ENCODE assay signal across 31 mouse cellular contexts in the genomic region with DNA sequence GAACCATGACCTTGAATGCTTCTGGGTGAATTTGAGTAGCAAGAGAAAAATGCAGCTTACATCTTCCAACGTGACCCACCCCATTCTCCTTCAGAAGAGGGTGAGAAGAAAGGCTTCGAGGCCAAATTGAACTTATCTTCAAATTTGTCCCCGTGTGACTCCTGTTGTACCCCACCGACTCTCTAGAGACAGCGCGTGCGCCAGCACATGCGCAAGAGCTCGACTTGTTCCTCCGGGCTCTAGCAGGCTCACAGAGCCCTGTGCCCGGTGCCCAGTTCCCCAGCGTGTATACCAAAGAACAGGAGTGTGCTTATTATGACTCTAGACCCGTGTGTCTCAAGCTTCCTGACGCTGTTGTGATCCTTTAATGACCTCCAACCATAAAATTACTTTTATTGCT. TPM values are rescaled to one million over a fixed set of nuclear protein-coding genes. Genes with fewer than 3 reads are reported as not detected.
"Had no signal": no experiment of that assay in that cellular context is flagged by ENCODE, and none has a peak within 500 bp of the region (broad histone marks: within the 10 kb centered on the region; RNA-seq: fewer than 3 reads in every experiment).

No protein-coding gene starts in this region.

- H3K4me3 ChIP-seq: left cerebral cortex, adult 2 months; liver, embryonic 13.5 days had no signal

- H3K36me3 ChIP-seq: liver, embryonic 13.5 days had no signal

- H3K4me2 ChIP-seq: liver, embryonic 13.5 days; midbrain, embryonic 11.5 days had no signal

- DNase-seq: kidney, postnatal 10 days; kidney, postnatal 36 days; layer of hippocampus, postnatal 36 days; liver, embryonic 13.5 days; lung, adult 2 months; lung, postnatal 14 days; lung, postnatal 4 days; midbrain, embryonic 14.5 days; thymus, adult 18-20 months; thymus, postnatal 36 days had no signal

- H3K9ac ChIP-seq: liver, embryonic 13.5 days had no signal

- H3K27ac ChIP-seq: left cerebral cortex, adult 2 months; liver, embryonic 13.5 days had no signal

- H3K27me3 ChIP-seq: liver, embryonic 13.5 days had no signal

- H3K9me3 ChIP-seq: liver, embryonic 13.5 days had no signal

RNA-seq across cellular contexts. Expression of gene Gm26897, which starts 59.0 kb away (rescaled TPM):
- total RNA-seq: layer of hippocampus, adult 8-10 months; layer of hippocampus, postnatal 10 days; layer of hippocampus, postnatal 36 days; left cerebral cortex, adult 2 months; left cerebral cortex, postnatal 10 days; left cerebral cortex, postnatal 36 days; liver, adult 2 months; megakaryocyte progenitor cell, adult 5-6 weeks; megakaryocyte-erythroid progenitor cell, adult 5-6 weeks; midbrain, postnatal 0 days had no signal
- polyA plus RNA-seq: limb, embryonic 11.5 days; limb, embryonic 14.5 days; liver, adult 2 months; liver, embryonic 13.5 days; liver, embryonic 16.5 days; lung, adult 2 months; lung, embryonic 16.5 days; midbrain, embryonic 11.5 days; midbrain, embryonic 14.5 days; midbrain, postnatal 0 days; neural tube, embryonic 11.5 days; neural tube, embryonic 14.5 days; small intestine, adult 2 months; spleen, adult 2 months; stomach, embryonic 16.5 days; testis, adult 2 months; urinary bladder, adult 2 months had no signal
